Mouse (Mus musculus): Measurements from ENCODE around the gene 1700030K09Rik. TPM values are rescaled to one million over a fixed set of nuclear protein-coding genes. Genes with fewer than 3 reads are reported as not detected.
A peak's percentile ranks its signal among the peaks of the same experiment; 100 is the strongest.

The 1700030K09Rik gene
- total RNA-seq, 2 experiments from 2014 or later = 0.38 to 0.60 TPM

DNA sequence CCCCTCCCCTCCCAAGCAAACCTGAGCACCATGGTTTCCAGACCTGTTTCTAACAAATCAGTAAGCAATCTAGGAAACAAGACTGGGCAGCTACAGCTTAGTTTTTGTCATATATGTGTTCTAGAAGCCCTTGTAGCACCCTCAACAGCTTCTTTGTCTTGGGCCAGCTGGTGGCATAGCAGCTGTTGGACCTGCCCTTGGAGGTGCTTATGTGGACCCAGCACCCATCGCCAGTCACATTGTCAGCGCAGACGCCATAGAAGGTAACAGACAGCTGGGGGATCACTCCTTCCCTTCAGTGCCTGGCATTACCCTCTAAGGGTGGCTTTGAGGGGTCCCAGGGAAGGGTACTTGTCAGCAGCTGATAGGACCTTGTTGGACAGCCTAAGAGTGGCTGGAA is 14.1 kb downstream of the 1700030K09Rik start:
- ATAC-seq (replicated peaks; ENCODE audit: low FRiP score, poor library complexity, severe bottlenecking) = no peak

DNA sequence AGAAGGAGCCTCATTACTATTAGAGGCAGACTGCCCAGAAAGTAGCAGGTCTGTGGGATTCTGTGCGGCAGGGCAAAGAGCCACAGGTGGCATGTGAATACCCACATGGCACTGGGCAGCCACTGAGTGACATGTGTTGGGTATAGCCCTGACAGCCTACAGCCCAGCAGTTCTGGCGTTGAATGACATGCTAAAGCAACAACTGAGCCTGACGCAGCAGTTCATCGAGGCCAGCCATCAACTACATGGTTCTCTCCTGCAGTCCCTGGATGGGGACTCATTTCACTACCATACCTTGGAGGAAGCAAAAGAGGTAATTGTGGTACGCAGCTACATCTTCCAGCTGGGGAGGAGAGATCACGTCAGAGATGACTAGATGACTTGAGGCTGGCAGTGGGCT is 14.8 kb downstream of the 1700030K09Rik start:
- ATAC-seq (replicated peaks; ENCODE audit: low FRiP score, poor library complexity, severe bottlenecking) = no peak

DNA sequence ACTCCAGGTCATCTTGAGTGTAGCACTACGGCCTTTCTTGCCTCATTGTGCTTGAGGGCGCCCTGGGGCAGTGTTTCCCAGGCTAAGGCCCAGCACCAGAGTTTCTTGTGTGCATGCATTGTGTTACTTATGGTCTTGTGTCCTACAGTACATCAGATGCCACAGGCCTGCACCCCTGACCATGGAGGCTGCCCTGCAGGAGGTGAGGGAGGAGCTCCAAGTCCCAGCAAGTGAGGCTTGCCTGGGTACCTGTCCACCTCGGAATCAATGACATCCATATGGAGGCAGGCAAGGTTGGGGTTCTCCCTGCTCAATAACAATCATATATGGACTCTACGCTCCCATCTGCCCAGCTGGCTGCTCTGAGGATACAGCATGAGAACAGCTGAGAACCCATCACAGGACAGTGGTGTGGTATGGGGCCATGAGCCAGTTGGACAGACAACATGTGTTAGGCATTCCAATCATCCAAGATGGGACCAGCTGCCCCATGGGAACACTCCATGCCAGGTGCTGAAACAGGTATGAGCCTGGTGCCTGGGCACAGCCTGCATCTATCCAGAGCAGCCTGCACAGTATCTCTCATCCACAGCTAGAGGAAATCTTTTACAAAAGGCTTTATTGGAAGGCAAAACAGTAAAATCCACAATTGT is 16.3 kb downstream of the 1700030K09Rik start:
- ATAC-seq (replicated peaks; ENCODE audit: low FRiP score, poor library complexity, severe bottlenecking) = no peak

DNA sequence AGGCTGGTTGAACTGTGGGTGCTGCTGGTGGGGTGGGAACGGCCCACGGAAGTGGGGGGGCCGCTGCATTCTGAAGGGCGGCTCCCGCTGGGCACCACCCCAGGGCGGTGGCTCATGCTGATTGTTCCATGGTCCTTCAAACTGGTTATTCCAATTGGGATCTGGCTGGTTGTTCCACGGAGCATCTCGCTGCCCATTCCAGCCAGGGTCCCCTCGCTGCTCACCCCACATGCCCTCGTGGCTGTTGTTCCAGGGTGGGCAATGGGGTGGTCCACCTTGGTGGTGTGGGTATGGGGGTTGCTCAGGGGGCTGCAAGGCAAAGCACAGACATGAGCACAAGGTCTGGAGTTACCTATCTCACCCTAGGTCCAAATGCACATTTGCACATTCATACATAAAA is 20.5 kb downstream of the 1700030K09Rik start:
- no peak for ATAC-seq (replicated peaks; ENCODE audit: low FRiP score, poor library complexity, severe bottlenecking)

DNA sequence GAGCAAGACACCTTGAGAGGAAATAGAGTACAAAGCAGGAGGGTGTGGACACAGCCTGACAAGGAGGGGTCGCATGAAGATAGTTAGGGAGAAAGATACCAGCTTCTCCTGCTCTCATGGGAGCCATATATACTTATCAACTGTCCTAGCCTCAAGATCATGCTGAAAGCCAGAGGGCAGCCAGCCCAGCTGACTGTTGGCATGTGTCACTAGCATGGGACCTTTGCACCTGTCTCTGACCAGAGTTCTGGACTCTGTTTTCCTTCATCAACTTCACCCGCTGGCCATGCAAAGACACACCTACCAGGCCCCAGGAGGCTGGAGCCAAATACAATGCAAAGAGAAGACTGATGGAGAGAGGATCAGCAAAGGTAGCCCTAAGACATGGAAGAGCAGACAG is 25.6 kb downstream of the 1700030K09Rik start:
- ATAC-seq (replicated peaks; ENCODE audit: low FRiP score, poor library complexity, severe bottlenecking) = no peak

DNA sequence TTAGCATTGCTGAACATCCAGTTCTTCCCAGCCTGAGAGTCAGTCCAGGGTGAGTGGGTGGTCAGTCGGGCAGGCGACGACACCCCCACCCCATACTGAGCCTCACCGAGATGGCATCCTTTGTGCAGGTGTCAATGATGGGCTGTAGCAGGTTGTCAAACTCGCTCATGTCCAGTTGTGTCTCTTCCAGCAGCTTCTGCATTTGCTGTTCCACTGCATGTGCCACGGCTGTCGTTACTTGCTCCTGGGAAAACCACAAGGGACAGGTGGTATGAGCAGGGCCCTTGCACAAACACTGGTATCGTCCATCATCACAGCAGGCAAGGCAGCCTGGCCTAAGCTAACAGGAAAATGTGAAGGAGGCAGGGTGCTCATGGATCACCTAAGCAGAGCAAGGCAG is 26.3 kb downstream of the 1700030K09Rik start:
- ATAC-seq (replicated peaks; ENCODE audit: low FRiP score, poor library complexity, severe bottlenecking) = no peak

DNA sequence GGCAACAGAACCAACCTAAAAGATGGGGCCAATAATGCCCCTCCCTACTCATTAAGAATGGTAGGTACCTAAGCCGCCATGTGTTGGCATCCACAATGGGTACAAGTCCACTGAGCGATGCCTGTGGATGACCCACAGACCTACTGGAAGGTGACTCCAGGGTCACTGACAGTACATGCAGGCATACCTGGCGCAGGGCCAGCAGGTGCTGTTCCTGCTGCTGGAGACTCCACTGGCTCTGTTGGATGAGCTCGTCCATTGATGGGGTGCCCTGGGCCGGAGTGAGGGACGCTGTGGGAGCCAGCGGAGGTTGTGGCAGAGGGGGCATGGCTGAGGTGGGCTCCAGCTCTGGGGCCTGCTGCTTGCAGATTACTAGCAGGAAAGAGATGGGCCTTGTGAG is 27.0 kb downstream of the 1700030K09Rik start:
- no peak for ATAC-seq (replicated peaks; ENCODE audit: low FRiP score, poor library complexity, severe bottlenecking)

DNA sequence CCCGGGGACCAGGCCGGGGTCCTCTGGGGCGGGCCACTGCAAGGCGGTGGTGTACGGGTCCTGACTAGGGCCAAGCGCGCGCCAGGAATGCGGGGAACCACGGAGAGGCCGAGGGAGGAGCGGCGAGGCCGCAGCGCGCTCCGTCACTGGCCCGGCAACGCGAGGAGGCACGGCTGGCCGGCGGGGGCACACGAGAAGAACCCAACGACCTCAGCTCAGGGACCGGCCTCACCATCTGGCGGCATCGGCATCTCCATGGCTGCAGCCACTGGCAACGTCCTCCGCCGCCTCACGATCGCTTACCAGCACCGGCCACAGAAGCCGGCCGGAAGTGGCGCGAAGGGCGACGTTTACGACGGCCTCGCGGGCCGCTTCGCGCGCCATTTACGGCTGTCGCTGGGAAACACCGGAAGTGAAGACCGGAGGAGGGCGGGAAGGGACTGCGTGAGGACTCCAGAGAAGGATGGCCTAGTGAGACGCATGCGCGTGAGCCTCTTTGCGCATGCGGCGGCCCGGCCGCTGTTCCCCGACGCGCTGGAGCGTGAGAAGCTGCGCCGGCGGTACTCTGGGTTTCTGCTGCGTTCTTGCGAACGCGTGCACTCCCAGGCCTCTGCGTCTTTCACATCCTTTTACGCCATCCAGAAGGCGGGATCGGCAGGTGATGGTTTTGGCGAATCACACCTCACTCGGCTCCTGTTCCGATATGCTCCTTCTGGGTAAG is 31.3 kb downstream of the 1700030K09Rik start, which contains the start of gene Cherp:
TSS of gene Cherp (minus strand) at position 401 of the 721 bp plus-strand sequence.
- peak; percentile 98 for ATAC-seq (replicated peaks; ENCODE audit: low FRiP score, poor library complexity, severe bottlenecking)

DNA sequence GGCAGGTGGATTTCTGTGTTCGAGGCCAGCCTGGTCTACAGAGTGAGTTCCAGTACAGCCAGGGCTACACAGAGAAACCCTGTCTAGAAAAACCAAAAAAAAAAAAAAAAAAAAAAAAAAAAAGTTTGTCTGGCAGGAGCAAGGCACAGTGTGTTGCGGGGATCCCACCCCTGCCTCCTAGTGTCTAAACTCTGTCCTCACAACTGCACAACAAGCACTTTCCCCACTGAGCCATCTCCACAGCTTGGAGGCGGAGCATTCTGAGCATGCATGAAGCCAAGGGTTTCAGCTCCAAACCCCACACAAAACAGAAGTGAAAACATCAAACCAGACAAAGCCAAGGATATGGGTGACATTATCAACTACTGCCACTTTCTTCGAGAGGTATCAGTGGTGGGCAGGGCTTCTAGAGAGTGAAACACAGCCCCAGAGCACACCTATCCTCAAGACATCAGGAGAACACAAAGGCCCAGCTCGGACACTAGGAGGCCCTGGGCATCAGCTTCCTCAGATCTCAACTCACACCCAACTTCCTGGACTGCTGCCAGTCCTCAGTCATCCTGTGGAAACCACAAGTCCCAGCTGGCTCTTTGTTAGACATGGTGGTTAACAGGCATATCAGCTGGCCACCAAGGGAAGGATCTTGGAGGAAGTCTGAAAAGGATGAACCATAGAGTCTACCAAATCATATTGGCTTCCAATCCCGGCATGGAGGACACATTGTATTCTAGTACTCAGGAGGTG is 41.9 kb downstream of the 1700030K09Rik start:
- ATAC-seq (replicated peaks; ENCODE audit: low FRiP score, poor library complexity, severe bottlenecking) = no peak

DNA sequence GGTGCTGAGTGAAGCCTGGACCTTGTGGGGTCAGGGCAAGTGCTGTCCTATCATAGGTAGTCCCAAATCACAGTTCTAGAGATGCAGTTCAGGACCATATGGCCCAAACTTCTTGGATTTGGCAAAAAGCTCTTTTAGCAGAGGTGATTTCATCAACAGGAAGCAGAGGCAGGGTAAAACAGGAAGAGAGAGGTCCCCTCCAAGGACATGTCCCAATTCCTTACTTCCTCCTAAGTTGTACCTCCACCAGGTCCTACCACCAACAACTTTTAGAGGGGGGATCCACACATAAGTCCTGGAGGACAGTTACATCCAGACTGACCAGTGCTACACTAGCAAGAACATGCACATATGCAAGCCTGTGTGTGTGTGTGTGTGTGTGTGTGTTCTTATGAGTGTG is 43.3 kb downstream of the 1700030K09Rik start:
- ATAC-seq (replicated peaks; ENCODE audit: low FRiP score, poor library complexity, severe bottlenecking) = no peak

DNA sequence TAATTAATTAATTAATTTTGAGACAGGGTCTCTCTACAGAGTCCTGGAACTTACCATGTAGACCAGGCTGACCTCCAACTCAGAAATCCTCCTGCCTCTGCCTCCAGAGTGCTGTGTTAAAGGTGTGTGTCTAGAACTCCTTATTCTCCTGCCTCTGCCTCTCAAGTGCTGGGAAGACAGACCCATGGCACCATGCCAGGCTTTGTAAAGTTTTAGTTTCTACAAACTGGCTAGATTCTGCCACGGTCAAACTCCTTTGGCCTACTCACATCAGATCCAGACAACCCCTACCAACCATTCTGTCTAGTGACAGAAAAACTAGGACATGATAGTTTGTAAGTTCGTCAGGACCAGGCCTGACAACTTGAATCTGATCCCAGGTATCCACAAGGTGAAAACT is 47.3 kb downstream of the 1700030K09Rik start:
- no peak for ATAC-seq (replicated peaks; ENCODE audit: low FRiP score, poor library complexity, severe bottlenecking)

DNA sequence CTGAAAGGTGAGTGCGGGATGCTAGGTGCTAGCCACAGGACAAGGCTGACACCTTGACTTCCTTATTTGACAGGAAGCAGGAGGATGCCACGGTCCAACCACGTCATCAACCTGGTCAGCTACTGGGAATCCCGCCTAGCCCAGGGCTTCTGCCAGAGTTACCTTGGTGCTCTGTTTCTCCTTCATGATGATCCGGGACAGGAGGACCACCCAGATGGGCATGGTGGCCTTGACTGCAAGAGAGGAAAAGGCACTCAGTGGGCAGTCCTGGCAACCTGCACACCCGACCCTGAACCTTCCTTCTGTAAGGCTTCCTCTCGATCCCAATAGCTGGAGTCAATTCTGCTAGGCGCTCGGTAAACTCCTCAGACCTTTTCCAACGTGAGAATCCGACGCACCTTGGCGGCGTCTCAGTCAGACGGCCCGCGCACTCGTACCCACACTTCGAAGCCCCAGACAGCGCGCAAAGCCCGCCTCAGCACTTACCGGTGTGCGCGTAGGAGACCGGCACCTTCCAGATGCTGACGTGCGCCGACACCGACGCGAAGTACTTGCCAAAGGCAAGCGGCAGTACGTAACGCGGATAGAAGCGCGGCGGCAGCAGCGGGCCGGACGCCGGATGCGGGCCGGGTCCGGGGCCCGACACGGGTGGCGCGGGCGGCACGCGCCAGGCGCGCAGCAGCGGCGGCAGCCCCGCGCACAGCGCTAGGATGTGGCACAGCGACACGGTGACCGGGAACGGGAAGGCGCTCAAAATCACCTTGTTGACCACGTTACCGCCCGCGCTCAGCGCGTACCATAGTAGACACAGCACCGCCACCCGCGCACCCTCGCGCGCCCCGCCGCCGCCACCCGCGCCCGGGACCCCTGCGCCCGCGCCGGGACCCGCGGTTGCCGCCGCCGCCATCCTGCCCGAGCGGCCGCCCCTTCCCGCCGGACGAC is 48.3 kb downstream of the 1700030K09Rik start, which contains the start of gene Slc35e1:
TSS of gene Slc35e1 (minus strand) at position 935 of the 942 bp plus-strand sequence.
- ATAC-seq (replicated peaks; ENCODE audit: low FRiP score, poor library complexity, severe bottlenecking) = peak; percentile 22

DNA sequence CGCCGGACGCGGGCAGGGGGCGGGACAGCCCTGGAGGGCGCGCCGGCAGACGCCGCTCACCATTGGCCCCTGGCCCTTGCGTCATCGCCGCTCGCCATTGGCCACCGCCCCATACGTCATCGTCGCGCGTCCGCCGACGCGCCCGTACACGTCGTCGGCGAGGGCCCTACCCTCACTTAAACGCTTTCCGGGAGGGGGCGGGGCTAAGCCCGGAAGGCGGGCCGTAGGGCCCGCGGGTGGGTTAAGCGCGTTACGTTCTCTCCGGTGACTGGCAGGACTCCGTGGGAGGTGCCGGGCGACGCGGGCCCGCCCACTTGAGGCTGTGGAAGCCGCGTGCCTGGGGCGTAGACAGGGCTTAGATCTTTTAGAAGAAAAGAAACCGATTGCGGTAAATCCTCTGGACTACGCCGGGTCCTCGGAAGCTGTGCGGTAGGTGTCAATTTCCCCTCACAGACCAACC is 49.0 kb downstream of the 1700030K09Rik start:
- peak; percentile 93 for ATAC-seq (replicated peaks; ENCODE audit: low FRiP score, poor library complexity, severe bottlenecking)

DNA sequence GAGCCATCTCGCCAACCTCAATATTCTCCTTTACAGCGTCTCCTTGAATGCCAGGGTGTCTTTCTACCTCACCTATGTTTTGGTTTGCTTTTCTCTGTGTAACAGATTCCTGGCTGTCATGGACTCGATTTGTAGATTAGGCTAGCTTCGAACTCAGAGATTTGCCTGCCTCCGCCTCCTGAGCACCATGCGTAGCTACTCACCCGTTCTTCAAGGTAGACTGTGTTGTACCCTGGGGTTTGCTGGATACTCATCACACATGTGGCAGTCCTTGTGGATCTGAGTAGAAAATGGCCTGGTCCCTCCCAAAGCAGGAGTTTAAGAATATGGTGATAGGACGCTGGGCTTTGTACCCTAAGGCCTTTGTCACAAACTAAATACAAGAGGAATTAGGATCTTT is 49.7 kb downstream of the 1700030K09Rik start:
- no peak for ATAC-seq (replicated peaks; ENCODE audit: low FRiP score, poor library complexity, severe bottlenecking)

DNA sequence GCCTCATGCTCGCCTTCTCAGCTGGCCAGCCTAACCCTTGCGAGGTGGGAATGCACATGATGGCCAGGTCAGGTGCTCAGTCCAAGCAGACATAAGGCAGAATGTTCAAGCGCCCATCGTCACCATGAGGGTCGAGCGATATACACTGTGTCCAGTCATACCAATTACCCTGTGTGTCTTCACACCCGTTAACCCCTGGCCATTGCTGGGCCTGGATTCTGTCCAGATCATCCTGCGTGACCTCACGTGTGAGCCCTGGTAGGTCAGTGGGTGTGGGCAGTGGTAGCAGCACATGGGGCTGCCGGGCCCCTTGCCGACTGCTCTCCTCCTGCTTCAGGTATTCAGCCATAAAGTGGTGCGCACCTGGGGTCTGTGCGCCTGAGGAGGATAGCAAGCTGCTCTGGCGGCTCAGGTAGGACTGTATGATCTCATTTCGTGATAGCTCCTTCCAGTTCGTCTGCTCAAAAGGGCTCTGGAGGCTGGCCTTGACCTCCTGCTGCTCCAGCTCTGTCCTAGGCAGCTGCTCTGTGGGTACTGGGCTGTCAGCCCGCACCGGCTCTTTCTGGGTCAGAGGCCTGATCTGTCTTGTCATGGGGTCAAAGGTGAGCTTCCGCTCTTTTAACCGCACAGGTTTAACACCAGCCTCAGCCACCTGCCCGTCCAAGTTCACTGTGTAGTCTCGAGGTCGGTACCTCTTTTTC is 51.9 kb downstream of the 1700030K09Rik start:
- no peak for ATAC-seq (replicated peaks; ENCODE audit: low FRiP score, poor library complexity, severe bottlenecking)

DNA sequence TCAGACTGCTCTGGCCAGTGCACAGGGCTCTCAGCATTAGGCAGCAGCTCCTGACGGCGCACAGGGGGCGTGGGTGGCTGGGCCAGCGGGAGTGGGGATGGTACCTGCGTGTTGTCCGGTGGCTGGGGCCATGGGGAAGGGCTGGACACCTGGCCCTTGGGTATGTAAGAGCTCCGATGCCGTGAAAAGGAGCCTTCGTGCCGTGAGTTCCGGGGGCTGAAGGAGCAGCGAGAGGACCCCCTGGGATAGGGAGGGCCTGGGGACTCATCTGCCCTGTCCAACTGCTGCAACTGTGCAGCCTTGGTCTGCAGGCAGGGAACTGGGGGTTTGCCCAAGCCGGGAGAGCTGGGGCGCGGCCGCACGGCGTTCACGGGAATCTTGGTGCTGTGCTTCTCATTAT is 52.5 kb downstream of the 1700030K09Rik start:
- ATAC-seq (replicated peaks; ENCODE audit: low FRiP score, poor library complexity, severe bottlenecking) = no peak

DNA sequence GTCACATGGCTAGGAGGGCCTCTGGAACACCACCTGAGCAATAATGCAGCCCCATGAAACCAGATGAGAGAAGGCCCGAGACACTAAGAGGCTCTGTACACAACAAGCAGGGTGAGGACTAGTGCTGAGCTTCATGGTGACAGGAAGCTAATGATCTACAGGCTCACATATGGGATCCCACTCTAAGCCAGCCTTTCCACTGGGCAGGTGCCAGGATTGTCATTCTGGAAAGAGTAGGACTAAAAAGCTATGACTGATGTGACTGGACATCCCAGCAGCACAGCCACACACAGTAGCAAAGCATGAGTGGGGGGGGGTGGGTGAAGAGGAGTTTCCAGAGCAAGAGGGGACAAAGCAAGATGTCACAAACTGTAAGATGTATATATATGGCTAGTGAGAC is 54.2 kb downstream of the 1700030K09Rik start:
- ATAC-seq (replicated peaks; ENCODE audit: low FRiP score, poor library complexity, severe bottlenecking) = no peak

DNA sequence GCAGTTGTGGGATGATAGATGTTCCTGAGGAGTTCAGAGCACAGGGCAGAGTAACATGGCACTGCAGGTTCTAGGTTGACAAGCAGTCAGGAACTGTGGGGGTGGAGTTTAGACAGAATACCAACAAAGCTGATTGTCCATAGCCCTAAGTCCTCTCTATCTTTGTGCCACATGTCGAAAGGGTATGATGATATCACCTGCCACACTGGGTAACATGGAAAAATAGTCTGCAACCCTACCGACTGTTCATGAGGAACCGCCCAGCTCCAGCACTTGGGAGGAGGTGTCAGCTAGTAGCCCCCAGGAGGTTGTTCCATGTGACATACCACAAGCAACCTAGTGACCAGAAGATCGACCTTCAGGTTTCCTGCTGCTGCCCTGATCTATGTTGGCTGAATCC is 54.8 kb downstream of the 1700030K09Rik start:
- ATAC-seq (replicated peaks; ENCODE audit: low FRiP score, poor library complexity, severe bottlenecking) = no peak
